ENCODE assay signal across 15 mouse cellular contexts in the genomic region with DNA sequence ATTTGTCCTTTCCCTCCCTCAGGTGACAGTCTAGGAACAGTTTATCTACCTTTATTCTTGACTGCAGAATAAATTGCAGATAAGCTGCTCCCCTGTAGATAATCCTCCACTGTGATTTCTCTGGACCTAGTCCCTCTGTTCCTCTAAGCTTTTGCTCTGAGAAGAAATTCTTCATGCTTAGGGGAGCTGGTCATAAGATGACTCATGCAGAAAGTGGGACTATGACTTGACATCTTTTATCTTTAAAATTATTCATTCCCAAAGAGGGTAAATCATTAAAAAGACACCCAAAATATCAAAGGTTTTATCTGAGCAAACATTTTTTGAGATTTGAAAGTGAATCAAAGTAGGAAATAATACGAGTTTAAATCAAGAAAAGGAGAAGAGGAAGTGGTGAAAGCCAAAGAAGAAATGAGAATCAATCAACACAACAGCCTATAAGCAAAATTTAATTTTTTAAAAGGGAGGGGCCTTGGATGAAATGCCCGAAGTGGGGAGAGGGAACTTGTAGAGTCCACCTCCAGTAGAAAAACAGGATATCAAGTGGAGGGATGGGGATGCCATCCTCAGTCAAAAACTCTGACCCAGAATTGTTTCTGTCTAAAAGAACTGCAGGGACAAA. TPM values are rescaled to one million over a fixed set of nuclear protein-coding genes. Genes with fewer than 3 reads are reported as not detected.
DNase-seq lines count a peak whose midpoint lies in the region; ATAC-seq lines count a peak whose summit lies in the region.
"Had no signal": no experiment of that assay in that cellular context is flagged by ENCODE, and none has a peak within 500 bp of the region (broad histone marks: within the 10 kb centered on the region; RNA-seq: fewer than 3 reads in every experiment).

No protein-coding gene starts in this region.

- no peak for DNase-seq in frontal cortex, postnatal 14 days (ENCODE audit: low spot score in 2 of 2)
- DNase-seq in Muller cell, postnatal 12 days (ENCODE audit: inconsistent ontology term): peak; percentile 35
- DNase-seq in testis, postnatal 10 days (ENCODE audit: low spot score): no peak
- no peak for DNase-seq in kidney, postnatal 10 days
- DNase-seq in thymus, postnatal 14 days: no peak
- DNase-seq: adrenal gland, postnatal 25 days; cerebellum, adult 2 months; cerebellum, postnatal 10 days; embryo, embryonic 11 days; gastrocnemius, postnatal 14 days; heart, postnatal 36 days had no signal

- peak; percentile 76 for ATAC-seq in frontal cortex, adult (ENCODE audit: low TSS enrichment)
- ATAC-seq in megakaryocyte, adult 5-6 weeks (ENCODE audit: poor library complexity, severe bottlenecking): peak; percentile 62
- ATAC-seq: activated CD4-positive, CD25-positive, alpha-beta regulatory T cell, adult 4 months; forebrain, embryonic 14.5 days had no signal

RNA-seq across cellular contexts. Expression of gene Kctd12, which starts 40.1 kb away (rescaled TPM):
- total RNA-seq in megakaryocyte, adult 5-6 weeks (2015): 460 and 558 TPM in 2 replicates
- total RNA-seq in megakaryocyte, adult 5-6 weeks (2017): 335 and 358 TPM in 2 replicates
